Mouse (Mus musculus) cerebellum, adult 9-11 months (tissue): ENCODE measurements around the gene Hamp2.
"Not testable (repeated sequence)": the region's sequence is repeated elsewhere in the genome, so short reads cannot be mapped to it uniquely, and the experiment has no call there.

Experiments used
- DNase-seq: peaks from one replicate; pipeline ENCODE4 v3.0.0; 2022

The Hamp2 gene

DNA sequence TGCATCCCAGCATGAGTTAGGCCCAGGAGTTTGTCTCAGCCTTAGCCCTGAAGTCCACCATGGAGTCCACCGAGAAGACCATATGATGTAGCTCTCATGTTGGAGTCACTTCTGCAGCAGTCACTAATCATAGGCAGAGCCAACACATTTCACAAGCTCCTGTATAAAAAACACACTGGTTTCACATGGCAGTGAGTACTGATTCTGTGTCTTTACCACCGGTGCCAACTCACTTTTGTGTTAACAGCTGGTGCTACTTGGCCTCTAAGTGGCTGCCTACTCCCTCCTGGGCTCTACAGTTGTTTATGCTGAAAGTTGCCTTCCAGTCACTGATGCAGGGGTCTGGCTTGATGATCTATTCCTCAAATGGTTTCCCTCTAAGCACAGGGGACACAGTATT is at the start of gene Hamp2:
Gene Hamp2 (minus strand): TSS at position 101 of the 400 bp plus-strand sequence.
- not testable (repeated sequence) for DNase-seq

DNA sequence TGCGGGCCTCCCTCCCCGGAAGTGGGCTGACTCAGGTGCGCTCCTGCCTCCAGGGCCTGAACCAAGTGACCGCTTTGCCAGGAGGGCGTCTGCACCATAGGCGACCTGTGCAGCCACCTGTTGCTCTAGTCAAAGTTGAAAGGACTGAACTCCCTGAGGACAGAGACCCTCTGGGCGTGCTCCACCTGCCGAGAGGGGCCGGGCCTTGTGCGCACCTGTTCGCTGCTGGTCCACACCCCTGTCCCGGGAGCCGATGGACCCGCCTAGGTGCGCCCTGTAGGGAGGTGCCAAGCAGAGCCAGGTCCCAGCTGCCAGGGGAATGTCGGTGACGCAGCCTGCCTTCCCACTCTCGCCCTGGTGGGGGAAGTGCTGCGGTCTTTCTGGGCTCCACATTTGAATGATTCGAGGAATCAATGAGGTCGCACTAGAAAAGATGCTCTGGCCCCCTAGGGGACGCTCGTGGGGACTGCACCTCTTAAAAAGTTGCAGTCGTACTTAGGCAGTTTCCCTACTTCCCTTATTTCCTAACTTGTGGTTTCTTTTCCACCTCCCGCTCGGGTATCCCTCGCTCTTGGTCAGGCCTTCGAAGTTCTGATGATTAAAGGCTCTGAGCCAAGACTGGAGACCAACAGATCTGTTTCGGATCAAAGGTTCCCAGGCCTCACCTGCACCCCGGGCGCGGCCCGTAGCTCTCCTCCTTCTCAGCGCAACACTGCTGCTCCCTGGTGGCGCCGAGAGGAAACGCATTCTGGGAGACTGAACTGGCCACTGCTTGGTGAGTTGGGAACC is 49.2 kb upstream of the Hamp2 start, which contains the start of gene Fam187b:
Gene Fam187b (plus strand): TSS at position 290 of the 789 bp plus-strand sequence.
- peak; percentile 75 for DNase-seq

DNA sequence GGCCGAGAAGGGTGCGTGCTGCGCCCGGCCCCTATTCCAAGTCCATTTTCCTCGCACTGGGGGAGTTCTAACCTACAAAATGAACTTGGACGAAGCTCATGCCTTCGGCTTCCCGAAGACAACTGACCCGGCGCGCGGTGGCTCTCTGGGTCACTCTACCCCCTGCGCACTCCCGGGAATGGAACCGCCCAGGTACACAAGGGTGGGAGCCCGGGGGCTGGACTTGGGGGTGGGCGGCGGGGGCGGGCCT is 48.7 kb upstream of the Hamp2 start, which contains the start of gene Lsr:
Gene Lsr (minus strand): TSS at position 214 of the 250 bp plus-strand sequence.
- no peak for DNase-seq

DNA sequence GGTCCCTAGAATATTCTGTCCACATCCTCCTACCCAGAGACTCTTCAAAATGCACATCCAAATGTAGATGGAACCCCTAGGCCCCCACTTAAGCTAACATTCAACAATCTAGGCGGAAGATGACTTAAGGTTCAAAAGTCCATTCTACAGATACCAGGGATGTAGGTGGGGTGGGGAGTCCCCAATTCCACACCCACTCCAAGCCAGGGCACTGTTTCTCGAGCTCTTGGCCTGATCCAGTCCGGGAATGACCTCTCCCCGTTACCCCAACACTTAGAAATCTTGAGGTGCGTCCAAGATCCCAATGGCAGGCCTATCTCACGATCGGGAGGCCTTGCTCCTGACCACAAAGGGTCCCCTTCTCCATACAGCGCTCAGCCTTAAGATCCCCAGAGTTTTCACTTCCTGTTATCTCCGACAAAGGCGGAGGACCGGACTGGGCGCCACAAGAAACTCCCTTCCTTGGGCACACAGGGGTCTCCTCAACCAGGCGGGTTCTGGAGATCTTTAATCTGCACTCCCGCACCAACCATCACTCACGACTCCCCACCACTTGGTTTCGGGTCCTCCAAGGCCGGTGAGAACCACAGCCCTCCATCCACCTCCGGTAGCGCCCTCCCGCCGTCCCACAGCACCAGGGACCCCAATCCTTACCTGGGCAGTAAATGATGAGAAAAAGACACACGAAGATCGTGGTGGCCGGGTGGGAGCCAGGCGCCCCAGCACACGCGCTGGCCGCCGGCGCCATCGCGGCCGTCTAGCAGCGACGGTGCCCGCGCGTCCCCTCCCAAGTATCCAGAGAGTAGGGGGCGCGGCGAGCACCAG is 48.2 kb upstream of the Hamp2 start:
- DNase-seq, result no peak

- no peak for DNase-seq
Observed at GRCm38 (mm10) chr7:30971901-30972300, 47.4 kb upstream of the Hamp2 start.

- DNase-seq, result no peak
Observed at GRCm38 (mm10) chr7:30969174-30969573, 44.7 kb upstream of the Hamp2 start.

DNA sequence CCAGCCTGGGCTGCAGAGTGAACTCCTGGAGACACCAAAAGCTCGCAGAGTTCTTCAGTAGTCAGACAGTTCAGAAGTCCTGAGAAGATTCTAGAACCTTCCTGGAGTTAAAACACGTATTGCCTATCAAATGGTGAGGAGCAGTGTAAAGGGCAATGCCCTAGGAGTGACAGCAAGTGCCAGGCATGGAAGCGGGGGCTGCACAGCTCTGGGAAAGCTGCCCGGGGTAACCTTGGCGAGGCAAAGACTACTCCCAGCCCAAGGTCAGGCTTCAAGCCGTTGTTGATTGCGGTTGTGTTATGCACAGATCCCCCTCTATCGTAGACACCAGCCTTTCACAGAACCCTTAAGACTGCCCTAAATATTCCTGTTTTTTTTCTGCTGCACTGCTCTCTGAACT is 44.1 kb upstream of the Hamp2 start:
- DNase-seq, result no peak

GRCm38 (mm10) chr7:30966657-30967056 is 42.2 kb upstream of the Hamp2 start:
- no peak for DNase-seq

DNA sequence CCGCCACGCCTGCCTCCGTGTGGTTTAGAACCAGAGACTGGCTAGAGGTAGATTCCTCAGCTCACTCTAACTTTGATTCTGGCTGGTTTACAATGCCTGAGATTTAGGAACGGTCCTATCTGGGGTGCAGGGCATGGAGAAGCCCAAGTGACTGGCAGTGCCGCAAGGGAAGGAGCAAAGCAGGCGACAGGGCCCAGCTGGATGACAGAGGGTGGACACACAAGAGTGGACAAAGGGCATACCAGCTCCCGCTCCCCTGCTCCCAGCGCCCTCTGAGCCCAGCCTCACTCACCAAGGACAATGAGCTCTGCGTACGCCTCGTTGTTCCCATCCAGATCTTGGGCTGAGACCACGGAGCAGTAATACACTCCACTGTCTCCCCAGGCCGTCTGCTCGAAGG is 41.2 kb upstream of the Hamp2 start:
- no peak for DNase-seq

GRCm38 (mm10) chr7:30964366-30964765 is 39.9 kb upstream of the Hamp2 start:
- no peak for DNase-seq

- no peak for DNase-seq
Observed at GRCm38 (mm10) chr7:30962862-30963261, 38.4 kb upstream of the Hamp2 start.

DNA sequence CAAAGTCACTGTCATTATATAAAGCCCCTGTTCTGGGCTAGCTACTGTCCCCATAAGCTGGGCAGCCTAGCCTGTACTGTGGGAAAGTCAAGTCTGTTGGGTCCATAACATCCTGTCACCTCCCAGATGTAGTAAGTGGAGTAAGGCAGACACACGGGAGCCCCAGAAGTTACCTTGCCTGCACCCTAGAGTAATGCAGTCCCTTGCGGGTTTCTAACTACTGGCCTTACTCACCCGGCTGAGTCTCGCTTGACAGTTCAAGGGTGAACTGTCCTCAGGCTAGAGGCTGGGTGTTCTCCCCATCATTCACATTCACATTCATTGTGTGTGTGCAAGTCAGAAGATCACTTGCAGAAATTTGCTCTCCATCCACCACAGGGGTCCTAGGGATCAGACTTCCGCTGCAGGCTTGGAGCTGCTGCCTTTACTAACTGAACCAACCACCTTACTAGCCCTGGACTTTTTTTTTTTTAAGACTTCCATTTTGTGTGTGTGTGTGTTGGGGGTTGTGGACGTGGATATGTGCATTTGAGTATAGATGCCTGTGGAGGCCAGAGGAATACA is 35.4 kb upstream of the Hamp2 start:
- DNase-seq, result no peak

DNA sequence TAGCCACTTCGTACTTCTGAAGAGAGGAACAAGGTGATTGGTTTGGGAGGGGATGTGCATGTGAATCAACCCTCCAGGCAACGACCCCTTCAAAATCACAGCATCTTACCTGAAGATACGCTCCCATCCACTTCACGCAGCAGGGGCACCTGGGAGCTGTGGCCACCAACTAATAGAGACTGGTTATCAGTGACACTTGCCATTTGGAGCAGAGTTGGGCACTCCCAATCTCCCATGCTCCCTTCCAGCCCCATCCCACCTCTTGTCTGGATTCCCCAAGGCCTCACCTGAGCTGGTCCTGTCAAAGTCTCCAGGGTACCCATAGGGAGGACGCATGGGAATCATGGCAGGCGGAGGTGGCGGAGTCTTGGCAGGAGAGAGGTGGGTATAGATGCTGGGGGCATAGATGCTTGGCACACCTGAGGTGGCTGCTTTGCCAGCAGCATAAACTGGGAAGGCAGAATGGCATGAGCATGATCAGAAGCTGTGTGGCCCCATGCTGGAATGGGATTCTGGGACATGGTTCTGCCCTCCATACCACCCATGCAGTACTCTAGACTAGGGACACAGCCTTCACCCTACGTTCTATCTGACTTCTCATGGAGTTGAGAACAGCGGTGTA is 34.5 kb upstream of the Hamp2 start:
- DNase-seq, result peak; percentile 60

- DNase-seq, result peak; percentile 75
Observed at GRCm38 (mm10) chr7:30958109-30958865, 33.8 kb upstream of the Hamp2 start.

DNA sequence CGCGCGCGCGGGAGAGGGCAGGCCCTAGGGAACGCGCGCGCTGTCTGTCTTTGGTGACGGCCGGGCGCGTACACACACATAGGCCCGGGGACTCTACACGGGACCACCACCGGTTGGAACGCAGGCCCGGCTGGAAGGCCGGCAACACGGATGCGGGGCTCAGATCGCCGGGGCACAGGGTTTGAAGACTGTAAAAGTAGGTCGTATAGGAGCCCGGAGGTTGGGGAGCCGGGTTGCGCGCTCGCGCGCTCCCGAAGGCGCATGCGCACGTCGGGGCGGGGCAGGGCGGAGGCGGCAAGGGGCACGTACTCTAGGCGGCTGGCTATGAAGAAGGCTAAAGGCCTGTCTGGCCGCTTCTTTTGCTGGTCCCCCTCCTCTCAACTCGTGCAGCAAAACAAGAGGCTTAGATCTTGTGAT is 32.9 kb upstream of the Hamp2 start:
- DNase-seq, result peak; percentile 95

- DNase-seq, result peak; percentile 87
Observed at GRCm38 (mm10) chr7:30956756-30957366, 32.4 kb upstream of the Hamp2 start, which contains the start of gene Usf2. Gene Usf2 (minus strand): TSS chr7:30956803.

GRCm38 (mm10) chr7:30956357-30956751 is 31.9 kb upstream of the Hamp2 start:
- DNase-seq, result no peak

GRCm38 (mm10) chr7:30955584-30956356 is 31.3 kb upstream of the Hamp2 start:
- peak; percentile 95 for DNase-seq

DNA sequence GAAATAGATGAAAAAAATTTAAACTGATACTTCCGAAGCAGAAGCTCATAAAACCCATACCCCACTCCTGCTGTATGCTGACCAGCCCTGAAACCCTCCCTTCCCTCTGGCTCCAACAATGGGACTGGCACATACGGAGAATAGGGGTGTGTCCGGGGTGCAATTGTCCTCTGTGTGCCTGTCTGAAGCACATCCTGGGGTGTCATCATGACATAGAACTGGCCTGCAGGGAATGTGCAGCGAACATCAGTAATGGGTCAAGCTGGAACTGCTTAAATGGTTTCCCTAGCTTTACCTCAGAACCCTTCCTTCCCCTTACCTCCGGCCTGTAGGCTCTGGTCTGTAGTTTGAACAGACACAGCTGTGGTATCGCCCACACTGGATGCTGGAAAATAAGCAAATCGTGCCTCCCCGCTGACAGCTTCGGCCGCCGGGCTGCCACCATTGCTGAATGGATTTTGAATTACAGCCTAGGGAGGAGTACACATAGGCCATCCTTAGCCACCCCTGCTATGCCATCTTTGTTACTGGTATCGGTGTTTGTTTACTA is 30.6 kb upstream of the Hamp2 start:
- DNase-seq, result peak; percentile 55

DNA sequence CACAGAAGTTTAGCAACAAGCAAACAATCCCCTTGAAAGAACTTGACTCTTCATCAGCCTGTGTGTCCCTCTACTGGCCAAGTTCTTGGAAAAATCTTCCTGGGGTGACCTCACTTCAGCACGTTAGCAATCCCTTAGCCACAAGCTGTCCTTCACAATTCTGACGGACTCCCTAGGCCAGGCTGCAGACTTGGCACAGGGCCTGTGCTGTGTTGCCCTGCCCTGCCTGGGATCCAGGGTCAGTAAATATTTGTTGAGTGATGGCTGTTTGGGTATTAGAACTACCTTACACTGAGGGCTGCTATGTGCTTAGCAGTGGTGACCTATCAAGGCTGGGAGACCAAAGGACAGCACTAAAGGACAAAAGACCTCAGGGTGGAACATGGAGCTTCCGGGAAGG is 29.6 kb upstream of the Hamp2 start:
- peak; percentile 48 for DNase-seq

DNA sequence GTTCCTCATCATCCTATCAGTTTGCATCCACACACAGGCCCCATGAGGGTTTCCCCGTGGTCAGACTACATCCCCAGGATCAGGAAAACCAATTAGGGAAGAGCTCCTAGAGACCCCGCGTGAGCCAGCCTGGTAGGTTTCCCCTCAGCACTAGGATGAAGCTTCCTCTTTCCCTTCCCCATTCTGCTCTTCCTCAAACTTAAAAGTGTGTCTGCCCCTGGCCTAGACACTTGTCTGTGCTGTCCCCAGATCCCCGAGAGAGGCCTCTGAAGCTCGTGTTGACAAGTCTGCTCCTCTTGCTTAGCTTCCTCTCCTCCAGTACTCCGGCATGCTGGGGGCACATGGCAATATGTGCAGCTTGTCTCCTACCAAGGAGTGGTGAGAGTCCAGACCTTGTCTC is 29.0 kb upstream of the Hamp2 start:
- DNase-seq, result no peak
